Mouse (Mus musculus) C2C12 (cell line): Measurements from ENCODE around the gene Stx4a.

ENCODE experiments used
- CTCF ChIP-seq: IDR thresholded peaks from one replicate; pipeline ENCODE4 v1.5.1; 2011; ENCODE audit not compliant: control insufficient read depth, insufficient read depth, insufficient read length
- MYOD1 ChIP-seq: IDR thresholded peaks from one replicate; pipeline ENCODE4 v1.6.1; 2011; ENCODE audit warnings: low read depth; ENCODE audit not compliant: control insufficient read depth, insufficient read length

DNA sequence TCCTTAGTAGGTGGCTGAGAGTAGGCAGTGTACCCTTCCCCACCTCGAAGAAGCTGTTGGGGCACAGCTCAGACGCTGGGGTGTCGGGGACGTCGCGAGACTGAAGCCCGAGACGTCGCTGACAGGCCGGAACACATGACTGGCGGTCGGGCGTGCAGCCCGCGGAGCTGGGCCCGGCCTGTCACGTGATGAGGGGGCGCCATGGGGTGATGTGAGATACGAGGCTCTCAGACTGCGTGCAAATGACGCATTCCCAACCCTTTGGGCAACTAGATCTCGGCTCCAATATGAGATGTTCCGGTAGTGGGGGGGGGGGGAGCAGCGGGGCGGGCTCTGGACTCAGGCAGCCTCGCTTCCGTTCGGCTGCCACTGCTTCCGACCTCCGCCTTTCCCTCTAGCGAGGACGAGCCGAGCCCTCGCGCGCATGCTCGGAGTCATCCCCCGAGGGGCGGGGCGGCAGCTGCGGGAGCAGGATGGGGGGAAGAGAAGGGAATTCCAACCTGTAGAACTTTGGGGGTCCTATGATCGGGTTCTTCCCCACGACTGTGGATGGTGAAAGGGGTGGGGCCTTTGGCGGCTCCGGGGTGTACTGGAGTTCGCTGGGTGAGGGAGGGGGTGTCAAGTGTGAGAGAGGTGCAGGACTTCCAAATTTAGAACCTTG lies 17.4 kb downstream of the Stx4a start:
- TF ChIP-seq MYOD1 (no peak), CTCF (no peak)
